Mouse (Mus musculus) lung, adult 2 months (tissue): ENCODE measurements around the gene Mocs3. TPM values are rescaled to one million over a fixed set of nuclear protein-coding genes. Genes with fewer than 3 reads are reported as not detected.

Experiments
- DNase-seq: peaks from one replicate; pipeline ENCODE4 v3.0.0; 2022
- H3K4me1 ChIP-seq: fragments of 200-500 bp; 2 replicates; pipeline ENCODE4 v1.6.1; 2011; ENCODE audit warnings: low read length; ENCODE audit not compliant: control insufficient read depth, insufficient read depth
- H3K4me3 ChIP-seq: fragments of 200-500 bp; replicated peaks from 2 replicates; pipeline ENCODE3; 2011; ENCODE audit warnings: low read depth, mild to moderate bottlenecking, control low read depth, low read length; ENCODE audit errors: extremely low read depth
- CTCF ChIP-seq: fragments of 200-500 bp; IDR thresholded peaks from 2 replicates; pipeline ENCODE4 v1.5.1; 2011; ENCODE audit warnings: mild to moderate bottlenecking, low read length, control low read depth; ENCODE audit not compliant: insufficient read depth
- POLR2A ChIP-seq: fragments of 200-500 bp; IDR thresholded peaks from 2 replicates; pipeline ENCODE4 v1.6.1; 2011; ENCODE audit warnings: low read depth, mild to moderate bottlenecking, control low read depth, low read length, borderline replicate concordance; ENCODE audit errors: extremely low read depth
- WGBS: fragments of 180-500 bp; shearing (Covaris S2); methylation state at CpG from one replicate; pipeline ENCODE4 v1.1.7; 2018; 5-methylcytosine and 5-hydroxymethylcytosine counted together
- polyA plus RNA-seq: library from polyadenylated mRNA; depleted of rRNA; stranded (reverse); fragments of >200 nt; gene quantifications from 2 replicates; pipeline ENCODE4 v1.2.3, GENCODE M21; 2012

Gene Mocs3
- polyA plus RNA-seq, 1 experiment: 14.4 TPM

GRCm38 (mm10) chr2:168205681-168206631 lies 24.5 kb upstream of the Mocs3 start:
- under 1% methylated on average over 49 of the region's 49 CpGs for WGBS
- H3K4me3 ChIP-seq: peak overlapping the region; percentile 92
- peak; percentile 35 for DNase-seq
- TF ChIP-seq CTCF (no peak), POLR2A (no peak)
- H3K4me1 ChIP-seq: peaks cover 21% of the 10 kb centered on the region

- WGBS: 4% methylated on average over 71 of the region's 89 CpGs
- Histone ChIP-seq H3K4me3 (peak within 1 kb of the TSS; percentile 92), H3K4me1 (peaks cover 15% of the 10 kb centered on the region)
- peak; percentile 94 for DNase-seq
- TF ChIP-seq POLR2A: peak; percentile 84; the same call in 1 of the 2 replicates
- TF ChIP-seq CTCF: peak; percentile 54
Measured at GRCm38 (mm10) chr2:168206725-168207644, 23.4 kb upstream of the Mocs3 start, which contains the start of gene Adnp. Adnp (minus strand) TSS chr2:168207112.

GRCm38 (mm10) chr2:168207883-168208282 lies 22.5 kb upstream of the Mocs3 start:
- DNase-seq: no peak
- Histone ChIP-seq H3K4me1 (peaks cover 15% of the 10 kb centered on the region), H3K4me3 (no peak overlapping the region)
- 82% methylated on average over 3 of the region's 3 CpGs for WGBS
- TF ChIP-seq CTCF (no peak), POLR2A (no peak)

- 58% methylated on average over 5 of the region's 5 CpGs for WGBS
- no peak for DNase-seq
- TF ChIP-seq POLR2A: no peak
- TF ChIP-seq CTCF: 0 out of 2 replicates have a peak, but pooled peaks have one; percentile 21
- Histone ChIP-seq H3K4me3 (no peak overlapping the region), H3K4me1 (no peaks in the 10 kb centered on the region)
Measured at GRCm38 (mm10) chr2:168213788-168214397, 16.5 kb upstream of the Mocs3 start.

- no peak overlapping the region for H3K4me3 ChIP-seq
- TF ChIP-seq CTCF (no peak), POLR2A (no peak)
- no peak for DNase-seq
- WGBS: 83% methylated on average over 6 of the region's 6 CpGs
- H3K4me1 ChIP-seq: no peaks in the 10 kb centered on the region; the same call in 1 of the 2 replicates
Measured at GRCm38 (mm10) chr2:168223326-168223725, 7.1 kb upstream of the Mocs3 start.

GRCm38 (mm10) chr2:168229116-168230025 lies 1.1 kb upstream of the Mocs3 start:
- 12% methylated on average over 41 of the region's 41 CpGs for whole genome bisulfite sequencing
- peaks cover 6% of the 10 kb centered on the region for H3K4me1 ChIP-seq
- DNase-seq: no peak
- TF ChIP-seq CTCF (no peak), POLR2A (no peak)
- peak overlapping the region; percentile 87 for H3K4me3 ChIP-seq

GRCm38 (mm10) chr2:168230773-168231470 lies 500 bp downstream of the Mocs3 start:
- Histone ChIP-seq H3K4me1 (peaks cover 6% of the 10 kb centered on the region), H3K4me3 (peak overlapping the region; percentile 87)
- no peak for TF ChIP-seq CTCF
- TF ChIP-seq POLR2A: no peak
- WGBS: 2% methylated on average over 105 of the region's 105 CpGs
- no peak for DNase-seq

GRCm38 (mm10) chr2:168231471-168231829 lies 1.0 kb downstream of the Mocs3 start:
- DNase-seq: no peak
- Histone ChIP-seq H3K4me1 (peaks cover 6% of the 10 kb centered on the region), H3K4me3 (peak overlapping the region; percentile 87)
- no peak for TF ChIP-seq POLR2A
- TF ChIP-seq CTCF: no peak
- 47% methylated on average over 33 of the region's 33 CpGs for whole genome bisulfite sequencing
